Mouse (Mus musculus) hindbrain, postnatal 0 days (tissue): ENCODE measurements around the gene Senp1. TPM values are rescaled to one million over a fixed set of nuclear protein-coding genes. Genes with fewer than 3 reads are reported as not detected.

ENCODE experiments used
- ATAC-seq: fragments of 200-750 bp; cut with Nextera tagmentation; 2 replicates; pipeline ENCODE4 v1.8.0; 2017; ENCODE audit warnings: mild to moderate bottlenecking, moderate TSS enrichment, moderate library complexity
- DNase-seq: peaks from one replicate; pipeline ENCODE4 v3.0.0-alpha.2; 2015; ENCODE audit warnings: low spot score
- H3K27ac ChIP-seq: fragments of 300-500 bp; sonication (generic); 2 replicates; pipeline ENCODE4 v1.5.1; 2014; ENCODE audit warnings: mild to moderate bottlenecking
- H3K27me3 ChIP-seq: fragments of 300-500 bp; sonication (generic); 2 replicates; pipeline ENCODE4 v1.6.1; 2014; ENCODE audit warnings: low read length, mixed read lengths; ENCODE audit not compliant: insufficient read depth
- H3K36me3 ChIP-seq: fragments of 300-500 bp; sonication (generic); 2 replicates; pipeline ENCODE4 v1.6.1; 2014; ENCODE audit warnings: low read length, mixed read lengths; ENCODE audit not compliant: insufficient read depth
- H3K4me1 ChIP-seq: fragments of 300-500 bp; sonication (generic); 2 replicates; pipeline ENCODE4 v1.6.1; 2014; ENCODE audit warnings: antibody characterized with exemption, low read length, mixed read lengths; ENCODE audit not compliant: insufficient read depth
- H3K4me2 ChIP-seq: fragments of 300-500 bp; sonication (generic); 2 replicates; pipeline ENCODE4 v1.6.1; 2014; ENCODE audit warnings: low read depth, mild to moderate bottlenecking, low read length, moderate library complexity, mixed read lengths
- H3K4me3 ChIP-seq: fragments of 300-500 bp; sonication (generic); 2 replicates; pipeline ENCODE4 v1.5.1; 2014; ENCODE audit warnings: low read length
- H3K9ac ChIP-seq: fragments of 300-500 bp; sonication (generic); replicated peaks from 2 replicates; pipeline ENCODE4 v1.6.1; 2014; ENCODE audit warnings: mild to moderate bottlenecking, low read length, moderate library complexity, mixed read lengths
- H3K9me3 ChIP-seq: fragments of 300-500 bp; sonication (generic); 2 replicates; pipeline ENCODE4 v1.6.1; 2016; ENCODE audit warnings: low read length, mixed read lengths
- CTCF ChIP-seq: IDR thresholded peaks from 2 replicates; pipeline ENCODE4 v1.5.1; 2016; ENCODE audit warnings: antibody characterized with exemption, control low read depth, low read depth
- WGBS: fragments of 180-500 bp; shearing (Covaris S2); extraction: QIAGEN DNeasy Blood & Tissue Kit; methylation state at CpG from one replicate; pipeline ENCODE4 v1.1.7; 2014; 5-methylcytosine and 5-hydroxymethylcytosine counted together
- polyA plus RNA-seq: library from polyadenylated mRNA; unstranded; fragments of >200 nt; fragmentation: Nextera tagmentation; extraction: Ambion mirVana; gene quantifications from 2 replicates; pipeline ENCODE4 v1.2.1, GENCODE M21; 2015
- total RNA-seq: library from RNA; depleted of rRNA; stranded (reverse); fragments of >200 nt; gene quantifications from 2 replicates; pipeline ENCODE4 v1.2.3, GENCODE M21; 2014

The Senp1 gene
- total and polyA plus RNA-seq, 2 experiments from 2014 or later: 12.5 to 15.0 TPM

DNA sequence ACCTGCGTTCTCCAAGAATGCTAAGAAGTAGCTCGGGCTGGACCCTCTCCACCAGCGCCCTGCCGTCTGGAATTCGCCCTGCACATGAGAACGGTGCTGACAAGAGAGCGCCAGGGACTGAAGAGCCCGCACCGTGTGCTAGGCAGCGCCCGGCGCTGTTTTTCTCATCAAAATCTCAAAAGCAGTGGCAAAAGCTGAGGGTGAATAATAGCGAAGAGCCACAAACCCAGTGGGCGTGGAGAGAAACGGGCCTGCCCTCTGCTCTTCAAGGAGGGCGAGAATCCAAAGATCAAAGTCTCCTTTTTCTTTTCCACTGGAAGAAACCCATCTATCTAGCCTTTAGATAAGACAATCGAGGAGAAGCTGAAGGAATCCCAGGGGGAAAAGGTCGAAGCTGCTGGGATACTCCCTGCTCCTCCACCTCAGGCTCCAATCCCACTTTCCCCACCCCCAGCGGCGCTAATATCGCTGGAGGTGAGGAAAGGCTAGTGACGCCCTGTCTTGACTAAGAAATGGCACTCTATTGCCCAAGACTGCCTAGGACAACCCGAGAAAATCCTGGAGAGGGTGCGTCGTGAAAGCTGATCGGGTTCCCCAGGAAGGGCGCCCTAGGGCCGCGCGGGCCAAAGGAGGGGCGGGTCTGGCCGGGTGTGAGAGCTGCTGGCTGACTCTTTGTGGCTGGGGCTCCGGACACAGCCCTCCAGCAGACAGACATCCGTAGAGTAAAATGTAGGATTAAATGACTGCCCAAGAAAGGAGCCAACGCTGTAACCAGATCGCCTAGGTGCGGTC lies 92.0 kb downstream of the Senp1 start:
- Histone ChIP-seq H3K4me1 (peaks cover 39% of the 10 kb centered on the region), H3K27ac (peak overlapping the region; percentile 45), H3K9ac (peak overlapping the region; percentile 47), H3K4me3 (peak overlapping the region; percentile 31), H3K4me2 (peak overlapping the region; percentile 61), H3K27me3 (peaks cover 48% of the 10 kb centered on the region), H3K36me3 (no peaks in the 10 kb centered on the region), H3K9me3 (no peaks in the 10 kb centered on the region)
- TF ChIP-seq CTCF: peak; percentile 20; the same call in 1 of the 2 replicates
- ATAC-seq: peak; percentile 19; the same call in 1 of the 2 replicates
- WGBS: 3% methylated on average over 37 of the region's 37 CpGs
- DNase-seq: peak; percentile 43

DNA sequence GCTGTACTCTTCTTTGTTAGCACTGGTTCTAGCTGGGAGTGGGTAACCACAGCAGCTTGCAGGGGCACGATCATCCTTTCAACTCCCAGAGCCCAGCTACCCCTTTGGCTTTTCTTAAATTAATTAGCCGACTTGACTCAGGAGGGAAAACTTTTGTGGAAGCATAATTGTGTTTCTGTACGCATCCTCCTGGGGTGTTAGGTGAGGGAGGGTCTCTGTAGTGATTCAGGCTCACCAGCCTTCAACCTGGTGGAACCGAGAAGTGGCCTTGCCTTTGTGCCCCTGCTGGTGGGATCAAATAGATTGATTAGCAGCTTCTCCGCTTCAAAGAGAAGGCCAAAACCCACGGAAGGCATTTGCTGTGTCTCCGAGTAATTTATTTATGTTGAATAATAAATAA lies 93.6 kb downstream of the Senp1 start:
- no peak for ATAC-seq
- H3K9me3 ChIP-seq: no peaks in the 10 kb centered on the region
- peaks cover 41% of the 10 kb centered on the region for H3K27me3 ChIP-seq
- H3K4me2 ChIP-seq: no peak overlapping the region
- peaks cover 46% of the 10 kb centered on the region for H3K4me1 ChIP-seq
- no peaks in the 10 kb centered on the region for H3K36me3 ChIP-seq
- DNase-seq: no peak
- 21% methylated on average over 7 of the region's 7 CpGs for WGBS
- peak; percentile 17; the same call in 1 of the 2 replicates for TF ChIP-seq CTCF
- H3K4me3 ChIP-seq: no peak overlapping the region
- H3K27ac ChIP-seq: no peak overlapping the region
- H3K9ac ChIP-seq: no peak overlapping the region

GRCm38 (mm10) chr15:97999546-97999945 lies 94.0 kb downstream of the Senp1 start:
- WGBS: 44% methylated on average over 13 of the region's 13 CpGs
- H3K4me3 ChIP-seq: no peak overlapping the region
- no peak for DNase-seq
- TF ChIP-seq CTCF: no peak
- H3K9ac ChIP-seq: no peak overlapping the region
- H3K9me3 ChIP-seq: no peaks in the 10 kb centered on the region
- H3K27ac ChIP-seq: no peak overlapping the region
- peaks cover 41% of the 10 kb centered on the region for H3K4me1 ChIP-seq
- ATAC-seq: no peak
- H3K36me3 ChIP-seq: no peaks in the 10 kb centered on the region
- H3K27me3 ChIP-seq: peaks cover 40% of the 10 kb centered on the region; the same call in 1 of the 2 replicates
- no peak overlapping the region for H3K4me2 ChIP-seq

- no peak; the same call in 1 of the 2 replicates for TF ChIP-seq CTCF
- Histone ChIP-seq H3K4me3 (no peak overlapping the region), H3K9ac (no peak overlapping the region), H3K9me3 (no peaks in the 10 kb centered on the region), H3K36me3 (no peaks in the 10 kb centered on the region), H3K27ac (0 out of 2 replicates have a peak overlapping the region, but pooled peaks have one; percentile 20), H3K27me3 (0 out of 2 replicates have a peak, but pooled peaks cover 18% of the 10 kb centered on the region), H3K4me1 (peaks cover 42% of the 10 kb centered on the region), H3K4me2 (no peak overlapping the region)
- DNase-seq (peak; percentile 87), ATAC-seq (peak; percentile 50)
- 34% methylated on average over 13 of the region's 13 CpGs for WGBS
Measured at GRCm38 (mm10) chr15:97996716-97997256, 96.8 kb downstream of the Senp1 start.

GRCm38 (mm10) chr15:97992712-97993286 lies 100.7 kb downstream of the Senp1 start:
- H3K36me3 ChIP-seq: no peaks in the 10 kb centered on the region
- peak overlapping the region; percentile 53 for H3K4me2 ChIP-seq
- DNase-seq: peak; percentile 96
- ATAC-seq: peak; percentile 95
- peak overlapping the region; percentile 90 for H3K27ac ChIP-seq
- H3K9me3 ChIP-seq: no peaks in the 10 kb centered on the region
- 2% methylated on average over 18 of the region's 18 CpGs for WGBS
- peak overlapping the region; percentile 49 for H3K9ac ChIP-seq
- no peaks in the 10 kb centered on the region for H3K27me3 ChIP-seq
- H3K4me1 ChIP-seq: peaks cover 36% of the 10 kb centered on the region
- peak overlapping the region; percentile 24 for H3K4me3 ChIP-seq
- TF ChIP-seq CTCF: no peak

- no peaks in the 10 kb centered on the region for H3K9me3 ChIP-seq
- H3K36me3 ChIP-seq: no peaks in the 10 kb centered on the region
- H3K27me3 ChIP-seq: no peaks in the 10 kb centered on the region
- peak overlapping the region; percentile 24; the same call in 1 of the 2 replicates for H3K4me3 ChIP-seq
- DNase-seq: peak; percentile 42
- TF ChIP-seq CTCF: peak; percentile 60
- WGBS: 36% methylated on average over 13 of the region's 13 CpGs
- peak; percentile 10; the same call in 1 of the 2 replicates for ATAC-seq
- peak overlapping the region; percentile 53 for H3K4me2 ChIP-seq
- H3K9ac ChIP-seq: peak overlapping the region; percentile 49
- peak overlapping the region; percentile 90 for H3K27ac ChIP-seq
- peaks cover 35% of the 10 kb centered on the region for H3K4me1 ChIP-seq
Measured at GRCm38 (mm10) chr15:97992027-97992711, 101.4 kb downstream of the Senp1 start.
